Mouse (Mus musculus) urinary bladder, postnatal 10 days (tissue): ENCODE measurements at regions not wholly inside any gene's neighbourhood (a gene's known extent, or its start where the extent isn't known, plus 50 kb on each side); places are given as distances from the start of the nearest gene placed in this dataset.

Experiments
- DNase-seq: peaks from one replicate; pipeline ENCODE4 v3.0.0; 2022; ENCODE audit warnings: low spot score

GRCm38 (mm10) chr11:45647888-45648287 is 204.0 kb upstream of the Clint1 start:
- no peak for DNase-seq

- DNase-seq = no peak
Observed at GRCm38 (mm10) chr11:45656260-45656659, 195.6 kb upstream of the Clint1 start.

DNA sequence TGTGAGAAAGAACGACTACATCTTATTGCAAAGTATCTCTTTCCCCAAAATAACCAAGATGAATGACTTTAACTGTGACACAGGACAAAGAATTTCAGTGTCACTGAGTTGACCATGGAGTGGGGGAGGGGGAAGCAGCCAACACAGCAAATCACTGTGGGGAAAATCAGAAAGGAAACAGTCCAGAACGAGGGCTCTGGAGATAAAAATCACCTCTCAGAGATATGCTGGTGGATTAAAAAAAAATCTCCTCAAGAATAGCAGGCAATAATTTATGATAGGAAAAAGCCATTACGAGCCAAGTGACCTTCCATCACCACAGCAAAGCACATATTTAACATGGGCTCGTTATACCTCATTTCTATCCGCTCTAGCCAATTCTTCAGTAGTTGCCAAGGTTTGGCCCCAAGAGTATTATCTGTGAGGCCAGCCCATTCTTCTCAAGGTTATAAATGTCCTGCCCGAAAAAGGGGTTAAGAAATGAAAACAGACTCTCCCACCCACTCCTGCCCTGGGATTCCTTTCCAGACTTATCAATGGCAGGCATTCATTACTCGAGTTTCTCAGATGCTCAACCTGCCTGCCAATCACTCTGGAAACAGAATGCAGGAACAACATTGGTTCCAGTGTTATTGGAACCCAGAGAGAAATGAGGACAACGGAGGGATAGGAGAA is 181.6 kb upstream of the Clint1 start:
- DNase-seq = no peak

GRCm38 (mm10) chr11:45678666-45679292 is 173.1 kb upstream of the Clint1 start:
- no peak for DNase-seq

DNA sequence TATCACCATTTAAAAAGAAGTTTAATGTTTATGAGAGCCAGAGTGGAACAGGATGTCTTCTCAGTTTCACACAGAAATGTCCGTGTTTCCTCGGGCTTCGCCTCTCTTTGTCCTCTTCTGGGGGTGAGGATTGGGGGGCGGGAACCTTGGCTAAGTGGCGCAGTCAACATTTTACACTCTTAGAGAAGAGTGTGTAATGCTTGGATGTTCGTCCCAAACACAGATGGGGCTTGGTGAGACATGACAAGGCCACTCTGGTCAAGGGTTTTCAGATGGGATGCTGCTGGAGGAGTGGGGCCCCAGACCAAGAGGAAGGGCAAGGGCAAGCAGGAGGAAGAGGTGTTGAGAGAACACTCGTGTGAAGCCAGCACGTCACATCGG is 172.6 kb upstream of the Clint1 start:
- DNase-seq = no peak

DNA sequence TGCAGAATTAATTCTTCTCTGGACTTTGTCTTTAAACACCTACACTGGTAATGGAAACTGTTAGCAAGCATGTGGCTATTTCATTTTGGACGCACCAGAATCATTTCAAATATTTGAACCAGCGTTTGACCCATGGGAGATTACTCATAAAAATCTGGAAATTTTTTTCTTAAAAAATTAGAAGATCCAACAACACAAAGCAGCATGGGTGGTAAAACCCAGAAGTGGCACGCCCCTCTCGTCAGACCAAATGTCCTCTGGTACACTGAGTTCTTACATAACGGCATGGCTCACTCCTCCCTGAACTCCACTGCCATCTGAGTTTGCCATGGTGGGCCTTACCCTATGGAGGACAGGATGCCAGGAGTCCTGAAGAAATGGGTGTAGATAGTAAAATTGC is 166.3 kb upstream of the Clint1 start:
- DNase-seq = no peak

GRCm38 (mm10) chr11:45693206-45693605 is 158.6 kb upstream of the Clint1 start:
- no peak for DNase-seq

DNA sequence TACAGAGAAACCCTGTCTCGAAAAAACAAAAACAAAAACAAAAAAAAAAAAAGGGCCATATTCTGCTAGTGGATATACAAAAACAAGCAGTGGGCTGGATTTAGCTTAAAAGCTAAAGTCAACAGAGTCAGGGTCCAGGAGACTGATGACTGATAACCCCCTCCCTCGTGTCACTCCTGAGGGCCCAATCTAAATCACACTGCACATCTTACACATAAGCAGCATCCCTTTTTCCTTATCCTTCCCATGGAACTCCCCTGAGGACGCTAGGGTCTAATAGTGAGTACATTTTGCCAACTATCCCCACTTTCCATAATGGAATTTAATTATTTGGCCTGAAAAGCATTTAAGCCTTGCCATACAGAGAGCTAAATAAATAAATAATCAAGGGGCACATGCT is 150.3 kb upstream of the Clint1 start:
- DNase-seq = no peak

- no peak for DNase-seq
Observed at GRCm38 (mm10) chr11:45702916-45703315, 148.9 kb upstream of the Clint1 start.

GRCm38 (mm10) chr11:45704411-45704810 is 147.4 kb upstream of the Clint1 start:
- no peak for DNase-seq

DNA sequence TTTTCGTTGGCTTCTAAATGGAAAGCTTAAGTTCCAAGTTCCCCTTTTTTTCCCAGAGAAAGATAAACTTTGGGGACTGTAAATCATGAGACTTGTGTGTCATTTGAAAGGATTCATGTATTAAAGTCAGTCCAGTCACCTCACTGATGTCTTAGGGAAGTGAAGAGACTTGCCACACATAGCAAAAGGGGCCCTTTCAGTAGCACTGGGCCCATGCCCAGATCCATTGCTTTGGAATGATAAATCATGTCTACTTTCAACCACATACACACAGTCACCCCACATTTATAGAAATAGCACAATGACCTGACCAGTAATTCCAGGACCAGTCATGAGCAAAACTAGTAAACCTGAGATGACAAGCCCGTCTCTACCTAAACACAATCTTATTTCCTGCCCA is 133.2 kb upstream of the Clint1 start:
- DNase-seq = no peak

DNA sequence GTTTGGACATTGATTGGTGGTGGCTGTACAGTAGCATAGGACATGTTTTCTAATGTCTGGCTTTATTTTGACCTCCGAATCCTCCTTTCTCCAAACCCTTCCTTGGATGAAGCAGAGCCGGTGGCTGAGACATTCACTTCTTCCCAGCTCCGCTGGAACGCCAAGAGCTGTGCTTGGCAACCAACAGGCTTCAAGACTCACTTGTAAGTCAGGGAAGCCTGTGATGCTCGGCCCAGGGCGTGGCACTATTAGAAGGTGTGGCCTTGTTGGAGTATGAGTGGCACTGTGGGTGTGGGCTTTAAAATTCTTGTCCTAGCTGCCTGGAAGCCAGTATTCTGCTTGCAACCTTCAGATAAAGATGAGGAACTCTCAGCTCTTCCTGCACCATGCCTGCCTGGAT is 132.0 kb upstream of the Clint1 start:
- no peak for DNase-seq

GRCm38 (mm10) chr11:45736561-45736960 is 115.3 kb upstream of the Clint1 start:
- no peak for DNase-seq

GRCm38 (mm10) chr11:45738331-45738730 is 113.5 kb upstream of the Clint1 start:
- DNase-seq = no peak

- DNase-seq = no peak
Observed at GRCm38 (mm10) chr11:45745941-45746340, 105.9 kb upstream of the Clint1 start.

DNA sequence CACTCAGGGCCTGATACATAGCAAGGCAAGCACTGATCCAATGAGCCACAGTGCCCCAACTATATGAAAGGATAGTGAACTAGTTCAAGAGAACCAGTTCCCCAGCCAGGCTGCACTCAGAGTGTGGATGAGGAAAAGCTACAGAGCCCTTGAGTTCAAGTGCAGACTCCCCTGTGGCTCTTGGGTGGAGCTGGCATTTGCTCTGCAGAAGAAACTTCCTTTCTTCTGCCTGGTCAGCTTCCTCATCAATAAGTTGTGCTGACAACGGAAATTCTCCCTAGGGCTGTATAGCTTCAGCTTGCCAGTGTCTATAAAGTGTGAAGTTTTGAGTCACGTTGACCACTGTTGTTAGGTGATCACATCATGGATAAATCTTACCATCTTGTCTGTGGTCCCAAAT is 101.6 kb upstream of the Clint1 start:
- no peak for DNase-seq

- DNase-seq = no peak
Observed at GRCm38 (mm10) chr11:45752237-45752636, 99.6 kb upstream of the Clint1 start.

- DNase-seq = no peak
Observed at GRCm38 (mm10) chr11:45752791-45753190, 99.1 kb upstream of the Clint1 start.

GRCm38 (mm10) chr11:45767081-45767480 is 84.8 kb upstream of the Clint1 start:
- DNase-seq = no peak

DNA sequence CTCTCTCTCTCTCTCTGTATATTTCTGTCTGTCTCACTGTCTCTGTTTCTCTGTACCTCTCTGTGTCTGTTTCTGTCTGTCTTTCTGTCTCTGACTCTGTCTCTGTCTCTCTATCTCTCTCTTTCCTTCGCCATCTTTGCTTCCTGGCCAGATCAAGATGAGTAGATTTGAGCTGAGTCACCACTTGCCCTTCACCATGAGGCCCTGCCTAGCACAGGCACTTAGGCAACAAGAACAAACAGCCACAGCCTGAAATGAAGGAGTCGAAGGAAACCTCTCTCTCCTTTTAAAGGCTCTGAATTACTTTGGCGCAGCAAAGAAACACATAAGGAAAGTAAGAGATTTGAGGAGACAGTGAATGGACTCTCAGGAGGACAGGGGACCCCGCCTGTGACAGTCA is 69.4 kb upstream of the Clint1 start:
- DNase-seq = no peak

DNA sequence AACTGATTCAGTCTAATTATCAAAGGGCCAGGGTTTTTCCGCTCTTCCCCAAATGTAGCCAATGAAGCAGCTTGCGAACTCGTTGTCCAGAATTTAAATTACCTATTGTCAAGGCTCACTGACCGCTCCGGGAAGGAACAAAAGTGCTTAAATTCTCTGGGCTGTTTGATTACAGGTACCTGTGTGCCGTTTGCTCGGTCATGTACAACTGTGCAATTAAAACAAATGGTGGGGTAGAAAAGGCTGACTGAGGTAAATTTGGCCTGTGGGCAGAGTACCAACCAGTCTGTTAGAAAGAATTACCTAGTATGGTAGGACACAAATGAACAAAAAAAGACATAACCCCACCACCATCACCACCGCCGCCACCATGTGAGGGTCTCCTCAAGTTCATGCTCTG is 66.0 kb upstream of the Clint1 start:
- DNase-seq = no peak

DNA sequence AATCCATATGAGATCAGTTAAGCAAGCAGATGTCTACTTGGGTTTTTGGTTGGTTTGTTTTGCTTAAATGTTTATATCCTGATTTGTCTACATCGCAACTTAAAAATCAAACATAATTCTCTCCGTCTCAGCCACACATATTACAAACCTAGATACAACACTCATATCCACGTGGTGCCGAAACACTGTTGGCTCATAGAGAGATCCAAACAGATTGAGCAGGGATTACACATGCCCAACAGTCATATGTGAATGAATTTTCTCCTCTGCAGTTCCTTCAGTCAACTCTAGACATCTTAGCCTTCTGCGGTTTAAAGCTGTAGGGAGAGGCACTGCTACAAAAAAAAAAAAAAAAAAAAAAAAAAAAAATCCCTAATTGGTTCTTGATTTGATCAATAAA is 64.4 kb upstream of the Clint1 start:
- DNase-seq = no peak

DNA sequence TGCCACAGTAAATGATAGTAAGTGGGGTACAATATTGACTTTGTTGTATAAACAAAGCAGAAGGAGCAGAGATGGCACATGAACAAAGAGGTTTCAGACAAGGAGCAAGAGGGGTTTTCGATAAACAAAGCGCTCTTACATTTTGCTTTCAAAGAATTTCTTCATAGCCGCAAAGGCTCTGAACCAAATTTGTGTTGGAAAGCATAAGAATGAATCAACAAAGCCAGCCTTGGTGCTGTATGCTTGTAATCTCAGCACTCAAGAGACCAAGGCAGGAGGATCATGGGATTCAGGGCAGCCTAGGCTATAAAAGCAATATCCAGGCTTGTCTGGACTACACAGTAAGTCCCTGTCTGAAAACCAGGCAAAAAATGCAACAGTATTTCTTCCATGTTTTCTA is 62.0 kb upstream of the Clint1 start:
- no peak for DNase-seq

DNA sequence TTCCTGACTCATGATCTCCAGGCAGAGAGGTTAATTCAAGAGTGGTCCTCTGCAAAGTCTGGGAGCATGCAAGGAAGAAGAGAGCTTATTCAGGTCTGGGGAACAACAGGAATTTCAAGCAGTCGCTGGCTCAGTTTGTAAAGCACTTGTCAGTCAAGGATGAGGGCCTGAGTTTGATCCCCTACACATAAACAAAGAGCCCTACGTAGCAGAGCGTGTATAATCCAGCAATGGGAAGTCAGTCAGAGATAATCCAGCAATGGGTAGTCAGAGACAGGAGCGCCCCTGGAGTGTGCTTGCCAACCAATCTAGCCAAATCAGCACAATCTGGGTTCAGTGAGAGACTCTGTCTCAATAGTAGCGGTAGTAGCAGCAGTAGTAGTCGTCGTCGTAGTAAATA is 61.3 kb upstream of the Clint1 start:
- DNase-seq = no peak
